Mouse (Mus musculus) hindlimb bud, embryonic 11.5 days (tissue): Measurements from ENCODE around the gene Larp4b.

ENCODE experiments used
- DNase-seq: peaks from one replicate; pipeline ENCODE4 v3.0.0-alpha.2; 2012; ENCODE audit warnings: low read depth, low spot score; ENCODE audit errors: extremely low spot score

Gene Larp4b

DNA sequence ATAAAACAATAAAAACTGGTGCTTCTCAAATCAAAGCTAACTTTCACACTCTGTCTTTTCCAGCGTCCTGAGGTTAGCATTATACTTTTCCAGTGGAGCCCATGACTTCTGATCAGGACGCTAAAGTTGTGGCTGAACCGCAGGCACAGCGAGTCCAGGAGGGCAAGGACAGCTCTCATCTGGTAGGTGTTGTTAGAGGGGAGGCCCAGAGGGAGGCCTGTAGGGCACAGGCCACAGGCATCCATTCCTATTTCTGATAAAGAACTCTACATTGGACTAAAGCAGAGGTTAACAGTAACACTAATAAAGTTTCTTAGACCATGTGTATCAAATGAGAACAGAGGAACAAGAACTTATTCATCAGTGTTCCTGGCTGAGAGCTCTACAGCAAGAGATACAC is 28.4 kb downstream of the Larp4b start:
- DNase-seq: no peak

DNA sequence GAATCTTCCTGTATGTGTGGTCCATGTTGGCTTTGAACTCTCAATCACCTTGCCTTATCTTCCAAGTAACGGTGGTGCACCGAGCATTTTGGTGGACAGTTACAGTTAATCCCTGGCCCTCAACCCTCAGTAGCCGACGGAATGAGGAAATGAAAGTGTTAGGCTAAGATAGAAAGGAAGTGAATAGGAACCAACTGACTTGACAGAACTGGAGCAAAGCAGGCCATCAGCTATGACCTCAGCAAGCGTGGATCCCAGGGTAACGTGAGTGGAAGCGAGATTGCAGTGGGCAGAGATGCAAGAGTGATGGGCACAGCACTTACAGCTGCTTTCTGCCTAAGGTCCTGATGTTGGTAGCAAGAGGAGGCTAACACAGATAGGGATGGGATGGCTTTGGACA is 31.5 kb downstream of the Larp4b start:
- no peak for DNase-seq

DNA sequence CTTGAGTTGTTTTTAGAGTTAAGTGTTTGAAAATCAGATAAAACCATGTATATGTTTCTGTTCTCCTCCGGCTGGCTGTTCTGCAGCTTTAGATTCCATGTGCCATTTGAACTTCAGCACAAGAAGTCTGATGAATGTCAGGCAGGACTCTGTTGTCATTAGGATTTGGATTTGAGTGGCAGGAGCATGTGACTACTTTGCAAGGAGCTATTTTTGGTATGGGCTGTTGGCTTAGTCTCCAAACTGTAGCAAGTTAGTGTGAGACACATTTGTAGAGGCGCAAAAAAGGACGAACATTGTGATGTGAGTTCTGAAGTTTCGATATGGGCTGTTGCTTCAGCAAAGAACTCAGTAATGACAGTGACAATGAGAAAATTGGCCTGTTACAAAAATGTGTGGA is 34.0 kb downstream of the Larp4b start:
- DNase-seq: no peak

DNA sequence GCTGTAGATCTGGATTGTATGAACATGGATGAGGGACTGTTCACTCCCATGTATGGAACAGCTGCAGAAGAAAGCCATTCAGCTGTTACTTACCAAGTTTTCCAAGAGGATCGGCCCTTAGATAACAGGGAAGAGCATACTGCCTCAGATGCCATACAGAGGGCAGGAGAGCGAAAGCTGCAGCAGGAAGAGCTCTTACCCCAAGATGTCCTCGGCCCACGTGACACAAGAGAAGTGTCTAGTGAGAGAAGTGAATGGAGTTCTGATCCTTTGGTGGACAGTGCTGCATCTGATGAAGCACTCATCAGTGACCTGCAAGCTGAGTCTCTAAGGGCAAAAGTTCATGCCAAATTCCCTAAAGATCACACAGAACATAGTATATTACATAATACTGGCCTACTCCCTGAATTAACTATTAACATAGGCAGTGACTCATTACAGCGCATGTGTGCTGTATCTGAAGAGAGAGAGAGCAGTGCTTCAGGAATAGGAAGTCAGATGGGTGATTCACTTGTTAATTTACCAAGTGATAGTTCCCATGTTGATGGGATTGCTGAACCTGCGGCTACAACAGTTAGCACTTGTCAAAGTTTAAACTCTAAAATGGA is 35.1 kb downstream of the Larp4b start:
- DNase-seq: no peak

DNA sequence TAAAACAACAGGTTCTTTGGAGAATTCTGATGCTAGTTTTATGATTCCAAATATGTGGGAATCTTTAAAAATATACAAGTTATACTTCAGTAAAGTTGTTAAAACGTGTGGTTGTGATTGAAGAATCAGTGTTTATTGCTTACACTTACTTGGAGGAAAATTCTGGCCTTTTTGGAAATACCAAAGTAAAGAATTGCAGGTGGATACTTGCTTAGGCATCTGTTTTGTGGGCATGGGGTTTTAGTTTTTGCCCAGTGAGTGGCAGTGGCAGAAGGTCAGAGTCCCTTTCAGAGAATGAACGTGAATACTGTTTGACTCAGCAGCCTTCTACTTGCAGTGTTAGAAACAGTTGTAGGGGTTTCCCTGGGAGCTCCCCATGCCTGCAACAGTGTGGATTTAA is 40.7 kb downstream of the Larp4b start:
- DNase-seq: no peak

DNA sequence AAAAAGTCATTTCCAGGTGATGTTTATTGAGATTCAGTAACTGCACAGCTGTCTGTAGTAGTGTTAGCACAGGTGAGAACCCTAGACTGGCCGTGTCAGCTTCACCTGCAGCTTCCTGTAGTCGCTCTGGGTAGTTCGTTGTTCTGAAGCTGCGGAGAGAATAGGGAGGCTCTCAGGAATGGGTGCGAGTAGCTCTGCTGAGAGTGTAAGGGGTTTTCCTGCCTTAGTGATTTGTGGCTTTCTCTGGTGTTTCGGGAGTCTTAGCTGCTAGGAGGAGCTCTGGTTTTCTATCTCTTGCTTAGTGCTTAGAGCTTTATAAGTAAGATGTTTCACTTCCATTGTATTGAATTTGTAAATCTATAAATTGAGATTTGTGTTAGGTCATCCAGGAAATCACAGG is 42.4 kb downstream of the Larp4b start:
- no peak for DNase-seq

DNA sequence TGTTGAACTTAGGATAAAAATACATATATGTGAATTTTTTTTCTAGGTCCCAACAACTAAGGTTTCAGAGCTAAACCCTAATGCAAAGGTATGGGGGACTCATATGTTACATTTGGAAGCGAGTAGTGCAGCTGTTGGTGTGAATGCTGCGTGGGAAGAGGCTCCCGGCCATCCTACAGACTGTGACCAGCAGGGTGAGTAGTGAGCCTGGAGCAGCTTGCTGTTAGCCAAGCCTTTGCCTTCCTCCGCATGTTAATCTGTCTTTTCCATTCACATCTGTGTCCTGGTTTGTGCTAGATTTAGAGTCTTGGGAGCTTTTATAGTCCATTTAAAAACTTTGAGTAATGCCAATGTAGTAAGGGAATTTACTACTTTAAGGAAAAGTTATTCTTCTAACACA is 43.1 kb downstream of the Larp4b start:
- no peak for DNase-seq

DNA sequence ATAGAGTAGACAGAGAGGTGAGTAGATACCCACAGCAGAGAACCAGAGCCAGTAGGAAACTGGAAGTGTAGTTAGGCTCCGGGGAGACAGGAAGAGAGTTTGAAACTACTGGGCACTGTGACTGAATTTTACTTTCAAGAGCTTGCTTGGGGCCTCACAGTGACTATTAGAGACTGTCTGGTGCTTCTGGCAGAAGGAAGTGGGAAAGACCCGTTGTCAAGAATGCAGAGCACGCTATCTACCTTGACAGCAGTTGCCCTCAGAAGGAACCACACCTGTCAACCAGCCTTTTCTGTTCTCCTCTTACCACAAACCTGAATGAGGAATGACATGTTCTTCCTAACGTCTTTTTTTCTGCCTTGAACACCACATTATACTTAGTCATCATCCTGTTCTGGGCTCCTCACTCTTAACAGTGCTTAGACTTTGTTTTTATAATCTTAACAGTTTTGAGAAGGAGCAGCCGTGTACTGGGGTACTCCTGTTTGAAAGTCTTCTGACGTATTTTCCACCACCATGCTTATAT is 45.8 kb downstream of the Larp4b start:
- DNase-seq: no peak

DNA sequence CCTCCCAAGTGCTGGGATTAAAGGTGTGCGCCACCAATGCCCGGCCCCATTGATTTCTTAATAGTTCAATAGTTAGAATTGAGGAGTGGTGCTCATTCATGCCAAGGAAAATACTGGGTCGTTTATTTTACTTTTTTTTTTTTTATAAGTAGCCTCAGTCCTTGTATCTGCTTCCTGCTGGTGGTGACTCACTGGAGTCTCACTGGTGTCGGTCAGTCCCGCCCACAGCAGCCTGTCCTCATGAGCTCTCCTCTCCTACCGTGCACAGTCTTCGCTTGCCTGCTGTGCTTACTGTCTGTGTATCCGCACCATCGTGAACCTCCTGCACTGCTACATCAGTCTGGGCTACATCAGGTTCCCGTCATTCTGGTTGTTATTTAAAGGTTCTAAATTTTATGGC is 46.5 kb downstream of the Larp4b start:
- no peak for DNase-seq

DNA sequence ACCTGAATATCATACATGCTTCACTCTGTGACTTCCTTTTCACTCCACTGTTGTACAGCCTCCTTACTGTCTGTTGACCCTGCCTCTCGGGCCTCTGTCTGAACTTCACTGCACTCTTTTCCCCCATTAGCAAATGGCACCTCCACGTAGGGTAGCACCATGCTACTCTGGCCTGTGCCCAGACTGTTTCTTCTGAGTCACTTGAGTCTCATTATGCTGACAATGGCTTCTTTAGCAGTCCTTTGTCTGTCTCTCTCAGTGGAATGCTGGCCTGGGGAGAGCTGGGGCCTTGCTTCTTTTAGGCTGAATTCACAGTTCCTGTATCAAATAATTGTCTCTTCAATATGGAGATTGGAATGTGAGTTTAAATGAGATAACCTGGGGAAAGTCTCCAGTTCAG is 48.7 kb downstream of the Larp4b start:
- no peak for DNase-seq

DNA sequence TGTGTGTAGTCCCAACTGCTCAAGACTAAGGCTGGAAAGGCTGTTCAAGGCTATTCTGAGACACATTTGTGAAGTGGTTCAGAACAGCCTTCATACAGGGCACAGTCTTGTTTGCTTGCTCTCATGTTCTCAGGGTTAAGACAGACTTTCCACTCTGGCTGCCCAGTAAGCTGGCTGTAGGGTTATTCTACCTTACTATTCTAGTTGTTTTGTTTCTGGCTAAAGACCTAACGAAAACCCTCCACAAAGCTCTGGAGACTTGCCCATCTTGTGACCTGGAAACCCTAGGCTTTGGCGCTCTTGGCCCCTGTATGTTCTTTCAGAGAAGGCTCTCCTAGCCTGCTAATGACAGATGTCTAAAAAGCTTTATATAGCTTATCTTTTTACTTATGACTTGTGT is 55.1 kb downstream of the Larp4b start:
- DNase-seq: no peak

DNA sequence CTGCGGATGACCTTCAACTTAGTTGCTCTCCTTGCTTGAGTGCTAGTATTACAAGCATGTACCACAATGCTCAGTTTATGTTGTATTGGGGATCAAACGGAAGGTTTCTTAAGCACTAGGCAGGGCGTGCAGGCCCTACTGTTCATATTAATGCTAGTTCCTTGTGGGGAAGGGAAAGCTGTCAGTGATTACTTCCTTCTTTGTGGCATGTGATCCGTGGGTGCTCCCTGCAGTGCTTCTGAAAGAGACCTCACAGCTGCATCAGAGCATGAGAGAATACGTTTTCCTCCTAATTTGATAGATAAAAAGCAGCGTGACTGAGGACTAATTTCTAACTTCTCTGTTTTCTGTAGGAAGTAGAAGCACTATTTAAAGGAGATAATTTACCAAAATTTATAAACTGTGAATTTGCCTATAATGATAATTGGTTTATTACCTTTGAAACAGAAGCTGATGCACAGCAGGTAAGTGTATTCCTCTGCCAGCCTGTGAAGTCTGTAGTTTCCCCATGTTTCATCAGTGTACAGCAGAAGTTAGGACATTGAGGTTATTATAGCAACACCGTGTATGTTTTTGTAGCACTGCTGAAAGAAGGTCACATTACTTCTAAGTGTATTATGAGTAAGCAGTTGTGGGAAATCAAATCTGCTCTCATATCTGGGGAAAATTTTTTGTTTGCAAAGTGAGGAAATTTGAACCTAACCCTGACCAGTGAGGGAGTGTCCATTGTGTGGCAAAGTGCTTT is 56.0 kb downstream of the Larp4b start:
- DNase-seq: no peak

DNA sequence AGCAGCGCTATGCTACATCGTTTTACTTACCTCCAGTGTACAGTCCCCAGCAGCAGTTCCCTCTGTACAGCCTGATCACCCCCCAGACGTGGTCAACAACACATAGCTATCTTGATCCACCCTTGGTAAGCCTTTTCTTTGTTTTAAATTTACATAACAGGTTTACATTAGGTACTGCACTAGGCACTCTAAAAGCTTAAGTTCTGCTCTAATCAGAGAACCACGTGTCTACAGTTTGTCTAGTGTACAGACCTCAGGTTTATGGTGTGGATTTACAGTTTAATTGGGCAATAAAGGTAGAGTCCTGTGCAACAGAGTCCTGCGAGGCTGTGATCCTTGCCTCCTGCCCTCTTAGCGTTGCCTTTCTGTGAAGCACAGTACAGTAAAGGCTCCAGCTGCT is 57.4 kb downstream of the Larp4b start:
- no peak for DNase-seq

DNA sequence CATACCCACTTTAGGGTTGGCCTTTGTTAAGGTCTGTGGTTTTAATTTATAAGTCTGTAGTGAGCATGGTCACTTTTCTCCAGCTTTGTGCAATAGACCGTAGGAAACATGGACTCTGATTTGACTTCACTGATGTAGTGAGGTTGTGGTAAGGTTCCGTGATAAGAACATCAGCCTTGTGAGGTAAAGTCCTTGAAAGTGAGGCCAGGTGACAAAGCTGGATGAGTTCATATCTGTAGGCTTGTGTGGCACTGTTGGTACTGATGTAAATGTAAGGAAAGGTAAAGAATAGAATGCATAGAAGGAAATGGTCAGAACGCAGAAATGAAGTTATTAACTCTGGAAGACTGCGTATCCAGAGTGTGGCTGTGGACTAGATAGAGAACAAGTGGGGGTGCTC is 57.9 kb downstream of the Larp4b start:
- no peak for DNase-seq

DNA sequence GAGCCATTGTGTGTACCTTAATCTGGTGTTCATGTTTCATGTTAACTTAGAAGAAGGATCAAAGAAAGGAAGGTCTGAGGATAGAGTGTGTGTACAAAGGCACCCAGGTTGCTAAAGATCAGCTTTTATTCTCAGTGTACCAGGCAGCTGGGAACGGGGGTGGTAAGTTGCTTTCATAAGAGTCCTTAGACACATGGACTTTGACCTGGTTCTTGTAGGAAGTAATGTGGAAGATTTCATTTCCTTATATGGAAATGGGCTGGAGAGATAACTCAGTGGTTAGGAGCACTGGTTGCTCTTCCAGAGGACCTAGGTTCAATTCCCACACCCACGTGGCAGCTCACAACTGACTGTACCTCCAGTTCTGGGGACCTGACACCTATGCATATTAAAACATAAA is 58.6 kb downstream of the Larp4b start:
- DNase-seq: no peak

DNA sequence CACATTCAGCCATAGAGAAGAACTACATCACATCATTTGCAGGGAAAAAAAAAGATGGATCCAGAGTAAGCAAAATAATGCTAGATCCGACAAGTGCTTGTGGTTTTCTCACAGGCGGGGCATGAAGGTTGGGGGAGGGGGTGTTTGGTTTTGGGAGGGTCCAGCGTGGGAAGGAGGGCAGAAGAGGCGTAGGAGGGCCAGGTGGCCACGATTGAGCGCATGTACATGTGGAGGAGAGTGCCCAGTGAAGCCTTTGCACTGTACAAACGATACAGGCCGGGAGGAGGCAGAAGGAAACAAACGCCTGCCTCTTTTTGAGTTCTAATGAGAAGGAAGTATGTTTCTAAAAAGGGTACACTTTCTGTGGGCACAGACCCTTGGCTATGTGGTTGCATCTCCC is 60.1 kb downstream of the Larp4b start:
- no peak for DNase-seq

DNA sequence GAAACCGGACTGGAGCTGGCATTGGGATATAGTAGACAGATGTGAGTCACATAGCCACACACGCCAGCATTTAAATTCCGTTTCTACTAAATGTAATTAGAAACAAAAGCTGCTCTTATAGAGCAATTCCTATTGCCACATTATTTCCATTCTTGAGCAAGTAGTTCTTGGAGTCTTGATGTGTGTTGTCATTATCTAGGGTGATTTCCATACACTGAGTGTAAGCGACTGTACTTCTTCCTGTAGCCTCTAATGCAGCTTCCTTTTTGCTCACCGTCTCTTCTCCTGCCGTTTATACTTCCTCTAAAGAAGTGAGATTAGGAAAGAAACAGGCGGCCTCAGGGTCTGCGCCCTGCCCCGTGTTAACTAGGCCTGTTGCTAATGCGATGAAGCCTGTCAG is 65.6 kb downstream of the Larp4b start:
- no peak for DNase-seq

DNA sequence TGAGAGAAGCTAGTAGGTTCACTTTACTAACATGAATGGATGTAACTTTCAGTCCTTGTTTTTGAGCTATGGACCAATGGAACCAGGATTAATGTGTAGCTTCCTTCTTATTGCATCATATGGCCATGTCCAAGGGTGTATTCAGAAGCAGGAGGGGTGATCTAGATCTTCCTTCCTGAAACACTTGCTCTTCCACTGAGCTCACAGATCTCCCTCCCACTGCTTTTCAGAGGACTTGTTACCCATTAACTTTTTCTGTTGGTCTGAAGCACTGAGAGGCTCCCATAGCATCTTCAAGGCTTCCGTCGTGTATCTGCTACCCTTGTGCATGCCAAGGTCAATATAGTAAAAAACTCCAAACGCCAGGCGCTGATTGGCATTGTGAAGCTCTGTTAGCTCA is 69.2 kb downstream of the Larp4b start:
- DNase-seq: no peak

DNA sequence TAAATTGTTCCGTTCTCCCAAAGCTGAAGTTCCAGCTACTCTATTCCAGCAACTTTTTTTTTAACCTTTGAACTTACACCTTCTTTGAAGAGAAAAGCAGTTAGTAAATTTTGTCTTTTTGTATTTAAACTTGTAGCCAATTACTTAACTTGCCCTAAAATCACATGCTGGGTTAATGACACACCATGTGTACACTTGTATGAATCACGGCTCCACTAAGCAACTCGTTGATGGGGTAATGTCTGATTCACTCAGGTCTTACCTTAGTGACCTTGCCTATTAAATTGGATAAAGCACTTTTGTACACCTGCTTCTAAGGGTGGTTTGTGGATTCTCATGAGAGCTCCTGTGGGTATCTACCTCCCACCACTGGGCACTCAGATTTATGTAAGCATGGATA is 74.2 kb downstream of the Larp4b start:
- DNase-seq: no peak

DNA sequence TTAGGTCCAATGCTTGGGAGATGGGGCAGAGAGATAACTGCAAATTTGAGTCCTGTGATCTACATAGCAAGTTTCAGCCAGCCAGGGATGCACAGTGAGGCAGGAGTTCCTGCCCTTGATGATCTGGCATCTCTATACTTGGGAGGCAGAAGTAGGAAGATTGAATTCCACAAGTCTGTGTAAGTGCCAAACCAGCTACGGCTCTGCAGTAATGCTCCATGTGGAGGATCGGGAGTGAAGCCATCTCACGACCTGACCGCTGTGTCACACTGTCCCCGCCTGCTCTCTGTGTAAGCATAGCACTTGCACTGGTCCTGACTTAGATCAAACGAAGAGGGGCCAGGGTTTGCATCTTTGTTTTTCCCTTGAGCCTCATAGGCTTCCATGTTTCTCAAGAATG is 75.9 kb downstream of the Larp4b start:
- no peak for DNase-seq

DNA sequence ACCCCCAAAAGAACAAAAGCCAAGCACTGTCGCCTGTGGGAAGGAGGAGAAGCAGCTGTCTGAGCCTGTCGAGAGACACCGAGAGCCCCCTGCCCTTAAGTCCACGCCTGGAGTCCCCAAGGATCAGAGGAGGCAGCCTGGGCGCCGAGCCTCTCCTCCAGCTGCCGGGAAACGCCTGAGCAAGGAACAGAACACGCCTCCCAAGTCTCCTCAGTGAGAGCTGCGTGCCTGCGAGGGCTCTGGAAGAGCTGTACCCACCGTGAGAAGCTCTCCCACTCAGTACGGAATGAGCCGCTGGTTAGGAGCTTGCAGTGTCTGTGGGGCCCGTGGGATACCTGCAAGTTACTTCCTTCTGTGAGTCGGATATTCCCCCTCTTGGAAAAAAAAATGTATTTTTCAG is 77.0 kb downstream of the Larp4b start:
- no peak for DNase-seq

DNA sequence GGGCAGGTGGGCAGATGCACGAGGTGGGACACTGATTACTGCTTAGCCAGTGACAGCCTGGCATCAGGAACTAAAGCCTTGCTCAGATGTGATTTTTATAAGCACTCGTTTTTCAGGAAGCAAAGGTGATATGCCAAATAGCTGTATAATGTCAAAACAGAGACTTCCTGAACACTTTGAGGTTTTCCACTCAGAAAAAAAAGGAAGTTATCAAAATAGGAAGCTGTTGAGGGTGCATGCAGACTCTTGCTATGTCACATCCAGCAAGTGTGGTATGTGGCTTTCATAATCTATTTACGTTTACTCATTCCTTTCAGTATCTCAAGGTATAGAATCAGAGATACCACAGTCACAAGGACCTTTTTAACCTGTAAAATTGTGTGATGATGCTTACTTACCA is 79.7 kb downstream of the Larp4b start:
- no peak for DNase-seq

DNA sequence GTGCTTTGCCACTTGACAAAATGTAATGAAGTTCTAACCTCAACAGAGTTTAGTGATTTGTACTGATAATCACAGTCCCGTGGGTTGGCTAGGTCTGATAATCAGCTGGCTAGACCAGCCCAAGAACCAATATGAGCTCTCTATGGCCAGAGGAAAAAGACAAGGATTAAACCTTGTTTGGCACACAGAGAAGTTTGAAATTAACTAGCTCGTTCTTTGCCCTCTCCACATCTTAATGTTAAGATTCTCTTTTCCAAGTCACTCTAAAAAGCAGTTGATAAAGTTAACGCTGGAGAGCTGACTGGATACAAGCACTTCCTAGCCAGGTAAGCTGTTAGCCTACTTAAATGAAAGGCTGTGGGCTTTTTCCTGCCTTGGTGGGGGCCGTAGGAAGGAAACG is 81.5 kb downstream of the Larp4b start:
- no peak for DNase-seq
